Mouse (Mus musculus) ES-Bruce4 (cell line): ENCODE results near the gene Tmem212. TPM values are rescaled to one million over a fixed set of nuclear protein-coding genes. Genes with fewer than 3 reads are reported as not detected.

ENCODE experiments used
- H3K27ac ChIP-seq: 2 replicates; pipeline ENCODE4 v1.5.1; 2012; ENCODE audit warnings: low read length, inconsistent platforms; ENCODE audit not compliant: insufficient read depth
- H3K27me3 ChIP-seq: 2 replicates; pipeline ENCODE4 v1.6.1; 2012; ENCODE audit warnings: mild to moderate bottlenecking, low read length, inconsistent platforms; ENCODE audit not compliant: control insufficient read depth, poor library complexity, insufficient read depth, severe bottlenecking
- H3K36me3 ChIP-seq: 2 replicates; pipeline ENCODE4 v1.6.1; 2012; ENCODE audit warnings: inconsistent platforms, mild to moderate bottlenecking, low read length, moderate library complexity; ENCODE audit not compliant: control insufficient read depth, poor library complexity, insufficient read depth, severe bottlenecking
- H3K4me1 ChIP-seq: one replicate; pipeline ENCODE4 v1.8.1; 2011; ENCODE audit warnings: low read length; ENCODE audit not compliant: control insufficient read depth, insufficient read depth
- H3K4me3 ChIP-seq: 2 replicates; pipeline ENCODE4 v1.5.1; 2011; ENCODE audit warnings: low read depth, mild to moderate bottlenecking, low read length
- H3K9ac ChIP-seq: 2 replicates; pipeline ENCODE4 v1.6.1; 2012; ENCODE audit warnings: low read depth, mild to moderate bottlenecking, inconsistent platforms; ENCODE audit not compliant: poor library complexity, severe bottlenecking
- H3K9me3 ChIP-seq: replicated peaks from 2 replicates; pipeline ENCODE4 v1.6.1; 2012; ENCODE audit warnings: mild to moderate bottlenecking, low read length, inconsistent platforms; ENCODE audit not compliant: control insufficient read depth, poor library complexity, insufficient read depth, severe bottlenecking
- CTCF ChIP-seq: IDR thresholded peaks from one replicate; pipeline ENCODE4 v1.8.1; 2011; ENCODE audit warnings: low read depth, low read length
- EP300 ChIP-seq: IDR thresholded peaks from 2 replicates; pipeline ENCODE4 v1.6.1; 2011; ENCODE audit warnings: low read depth, low read length; ENCODE audit not compliant: insufficient read depth
- POLR2A ChIP-seq: IDR thresholded peaks from one replicate; pipeline ENCODE4 v1.8.1; 2011; ENCODE audit warnings: low read length; ENCODE audit not compliant: insufficient read depth
- polyA plus RNA-seq: library from polyadenylated mRNA; stranded (reverse); fragments of >200 nt; gene quantifications from 2 replicates; pipeline ENCODE4 v1.2.4, GENCODE M21; 2011; ENCODE audit warnings: low read depth; ENCODE audit not compliant: missing spikeins, insufficient read depth, insufficient read length

The Tmem212 gene
- polyA plus RNA-seq, 1 experiment: not detected

DNA sequence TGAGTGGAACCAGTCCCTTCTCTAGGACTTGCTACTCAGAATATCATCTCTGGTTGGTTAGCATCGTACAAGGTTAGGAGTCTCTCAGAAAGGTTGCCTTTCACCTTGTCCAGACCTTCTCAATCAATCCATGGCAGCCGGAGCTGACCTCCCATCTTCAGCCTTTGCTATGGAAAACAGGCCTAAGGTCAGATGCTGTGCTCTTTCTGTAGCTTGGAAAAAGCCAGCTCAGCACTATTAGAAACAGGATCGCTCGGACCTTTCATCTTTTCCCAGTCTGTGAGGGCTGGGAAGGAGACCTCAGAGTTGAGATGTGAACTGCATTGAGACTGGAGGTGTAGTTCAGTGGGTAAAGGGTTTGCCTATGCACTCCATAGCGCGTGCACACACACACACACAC lies 10.6 kb downstream of the Tmem212 start:
- Histone ChIP-seq H3K9me3 (no peaks in the 10 kb centered on the region), H3K4me1 (no peaks in the 10 kb centered on the region), H3K9ac (no peak overlapping the region), H3K36me3 (no peaks in the 10 kb centered on the region), H3K27me3 (no peaks in the 10 kb centered on the region), H3K4me3 (no peak overlapping the region), H3K27ac (no peak overlapping the region)
- TF ChIP-seq CTCF (no peak), POLR2A (no peak), EP300 (no peak)

DNA sequence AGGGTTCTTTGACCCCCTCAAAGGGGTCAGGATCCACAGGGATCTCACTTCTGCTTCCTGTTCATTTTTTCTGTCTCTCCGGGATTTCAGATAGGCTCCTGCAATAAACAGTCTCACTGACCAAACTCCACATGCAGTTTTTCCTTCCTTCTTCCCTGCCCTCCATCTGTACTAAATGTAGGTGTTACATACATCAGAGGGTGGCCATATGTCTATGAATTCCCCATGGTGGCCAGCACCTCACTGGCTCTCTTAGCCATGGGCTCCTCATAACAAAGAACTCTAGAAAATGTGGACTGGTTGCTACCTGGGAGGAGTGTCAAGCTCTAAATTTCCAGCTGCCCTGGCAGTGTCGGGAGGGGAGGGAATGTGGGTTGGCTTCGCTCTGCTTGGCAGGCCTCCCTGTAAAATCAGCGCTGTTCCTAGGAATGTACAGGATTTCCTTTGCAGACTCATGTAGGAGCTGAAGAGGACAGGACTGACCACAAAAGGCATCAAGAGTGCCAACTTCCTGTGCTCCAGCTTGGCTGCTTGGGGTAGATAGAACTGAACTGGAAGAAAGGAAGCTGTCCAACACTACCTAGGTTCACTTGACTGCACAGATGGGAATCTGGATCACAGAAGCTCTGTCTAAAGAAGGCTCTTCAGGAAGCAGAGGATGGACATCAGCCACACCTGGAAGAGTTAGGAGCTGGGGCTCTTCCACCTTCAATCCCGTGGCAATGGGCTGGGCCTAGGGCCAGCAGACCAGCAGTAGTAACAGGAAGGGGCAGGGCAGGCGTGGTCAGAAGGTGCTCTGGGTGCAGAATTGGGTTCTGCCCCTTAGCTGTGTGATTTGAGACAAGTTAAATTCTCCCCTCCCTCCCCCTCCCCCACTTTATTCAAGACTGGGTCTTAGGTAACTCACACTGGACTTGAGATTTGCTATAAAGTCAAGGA lies 14.0 kb downstream of the Tmem212 start:
- Histone ChIP-seq H3K9me3 (no peaks in the 10 kb centered on the region), H3K4me3 (no peak overlapping the region), H3K27me3 (no peaks in the 10 kb centered on the region), H3K36me3 (no peaks in the 10 kb centered on the region), H3K9ac (no peak overlapping the region), H3K4me1 (no peaks in the 10 kb centered on the region), H3K27ac (no peak overlapping the region)
- TF ChIP-seq POLR2A: no peak
- TF ChIP-seq CTCF: no peak
- no peak for TF ChIP-seq EP300

GRCm38 (mm10) chr3:27878854-27879610 lies 17.1 kb downstream of the Tmem212 start:
- Histone ChIP-seq H3K9me3 (no peaks in the 10 kb centered on the region), H3K27ac (no peak overlapping the region), H3K9ac (no peak overlapping the region), H3K4me1 (no peaks in the 10 kb centered on the region), H3K4me3 (no peak overlapping the region), H3K36me3 (no peaks in the 10 kb centered on the region), H3K27me3 (no peaks in the 10 kb centered on the region)
- TF ChIP-seq POLR2A (no peak), CTCF (no peak), EP300 (no peak)

DNA sequence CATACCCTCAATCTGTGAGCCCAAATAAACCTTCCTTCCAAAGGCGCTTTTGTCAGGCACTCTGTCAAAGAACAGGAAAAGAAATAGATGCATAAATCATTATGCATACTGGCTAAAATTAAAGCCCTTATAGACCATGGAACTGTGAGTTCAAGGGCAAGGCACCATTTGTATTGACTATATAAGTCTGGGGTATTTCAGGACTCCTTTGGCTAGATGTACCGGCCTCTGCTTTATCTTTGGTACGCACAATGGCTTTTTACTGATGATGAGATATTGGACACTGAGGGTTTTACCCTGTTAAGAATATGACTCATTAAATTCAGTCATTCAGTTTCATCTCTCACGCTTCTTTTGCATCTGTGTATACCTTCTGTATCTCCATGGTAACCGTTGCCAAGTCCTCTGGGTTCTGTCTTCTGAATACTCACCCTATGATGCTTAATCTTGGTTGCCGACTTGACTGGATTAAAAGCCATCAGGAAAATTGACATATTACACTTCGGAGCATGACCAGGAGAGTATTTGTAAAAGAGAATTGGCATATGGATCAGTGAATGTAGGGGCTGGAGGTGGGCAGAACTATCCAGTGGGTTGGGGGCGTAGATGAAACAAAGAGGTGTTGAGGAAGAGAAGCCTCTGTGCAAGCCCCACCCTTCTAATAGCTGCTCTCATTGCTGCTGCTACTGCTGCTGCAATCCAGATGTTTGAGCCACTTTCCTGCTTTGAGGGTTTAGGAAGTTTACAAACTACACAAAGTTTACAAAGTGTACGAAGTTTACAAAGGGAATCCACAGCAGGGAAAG lies 22.7 kb downstream of the Tmem212 start:
- no peak overlapping the region for H3K9ac ChIP-seq

DNA sequence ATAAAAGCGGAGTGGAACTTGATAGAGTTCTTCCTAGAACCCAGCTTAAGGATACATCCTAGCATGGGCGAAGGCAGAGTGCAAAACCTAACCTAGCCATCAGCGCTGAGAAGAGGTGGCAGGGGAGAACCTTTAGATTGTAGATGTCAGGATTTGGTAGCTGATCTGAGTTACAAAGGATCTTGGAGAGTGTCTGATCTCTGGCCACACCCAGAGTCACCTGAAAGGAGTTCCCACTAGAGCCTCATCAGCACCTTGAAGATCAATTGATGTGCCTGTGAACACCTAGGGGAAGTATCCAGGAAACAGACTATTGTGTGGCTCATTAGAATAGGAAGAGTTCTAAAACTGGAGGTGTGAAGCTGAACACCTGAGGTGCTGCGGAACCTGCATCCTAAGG lies 23.7 kb downstream of the Tmem212 start:
- no peaks in the 10 kb centered on the region for H3K36me3 ChIP-seq
- no peak overlapping the region for H3K27ac ChIP-seq
- no peaks in the 10 kb centered on the region for H3K9me3 ChIP-seq
- H3K27me3 ChIP-seq: no peaks in the 10 kb centered on the region
- H3K9ac ChIP-seq: no peak overlapping the region
- H3K4me1 ChIP-seq: peaks cover 4% of the 10 kb centered on the region
- H3K4me3 ChIP-seq: no peak overlapping the region
- TF ChIP-seq CTCF: no peak
- no peak for TF ChIP-seq EP300
- TF ChIP-seq POLR2A: no peak

More for the DNA sequence above, 22.7 kb downstream of the Tmem212 start:
- H3K27me3 ChIP-seq: no peaks in the 10 kb centered on the region
- H3K9me3 ChIP-seq: no peaks in the 10 kb centered on the region
- H3K36me3 ChIP-seq: no peaks in the 10 kb centered on the region
- TF ChIP-seq CTCF (no peak), EP300 (no peak), POLR2A (no peak)
- H3K27ac ChIP-seq: no peak overlapping the region
- peaks cover 4% of the 10 kb centered on the region for H3K4me1 ChIP-seq
- no peak overlapping the region for H3K4me3 ChIP-seq
